Mouse (Mus musculus) lung, postnatal 36 days (tissue): ENCODE measurements around the gene Ifit1.

Experiments used
- DNase-seq: peaks from one replicate; pipeline ENCODE4 v3.0.0; 2022; ENCODE audit warnings: mixed read lengths

The Ifit1 gene

DNA sequence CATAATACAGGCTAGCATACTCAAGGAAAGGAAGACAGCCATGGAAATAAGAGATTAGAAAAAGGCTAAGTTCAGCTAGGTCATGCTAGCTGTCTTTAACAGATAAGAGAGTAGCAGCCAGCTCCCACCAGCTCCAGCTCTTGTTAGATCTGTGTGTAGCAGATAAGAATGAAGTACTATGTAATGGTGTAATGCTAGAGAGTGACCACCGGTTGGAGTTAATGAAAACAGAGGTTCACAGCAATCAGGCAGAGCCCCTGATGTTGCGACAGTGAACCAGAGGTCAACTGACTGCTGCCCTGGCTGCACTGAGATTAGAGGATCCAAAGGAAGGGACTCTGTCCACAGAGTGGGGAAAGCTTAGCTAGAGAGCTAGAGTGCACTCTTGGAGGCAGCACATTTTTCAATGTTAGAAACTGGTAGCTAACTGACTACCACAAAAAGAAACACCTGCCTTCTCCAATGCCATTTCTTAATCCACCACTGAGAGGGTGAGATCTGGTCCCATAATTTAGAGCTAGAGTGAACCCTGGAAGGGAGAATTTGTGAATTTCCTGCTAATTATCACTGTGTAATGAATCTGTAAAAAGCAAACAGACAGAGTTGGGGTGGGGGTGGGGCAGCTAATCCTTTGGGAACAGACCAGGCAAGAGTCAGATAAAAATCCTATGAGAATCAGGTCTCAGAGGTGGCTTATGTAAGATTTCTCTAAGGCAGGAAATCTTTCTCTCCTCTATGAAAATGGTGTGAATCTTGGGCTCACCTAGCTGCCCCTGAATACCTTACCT lies 16.0 kb downstream of the Ifit1 start:
- DNase-seq = no peak

DNA sequence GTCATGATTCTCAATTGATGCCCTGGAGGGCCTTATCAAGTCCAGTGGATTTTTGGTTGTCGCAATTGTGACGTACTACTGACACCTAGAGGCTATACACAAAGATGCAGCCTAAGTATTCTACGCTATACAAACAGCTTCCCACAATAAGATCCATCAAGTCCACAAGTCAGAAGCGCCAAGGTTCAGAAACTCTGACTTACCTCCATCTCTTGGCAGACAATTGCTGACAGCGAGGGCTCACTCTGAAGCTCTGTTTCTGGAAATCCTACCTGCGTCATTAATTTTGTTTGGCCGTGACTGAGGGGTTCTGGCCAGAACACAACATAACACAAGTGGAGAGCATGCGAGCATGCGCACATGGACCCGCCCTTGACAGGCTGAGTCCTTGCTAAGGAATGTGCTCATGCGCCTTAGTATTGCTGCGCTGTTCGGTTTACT lies 21.4 kb downstream of the Ifit1 start:
- peak; percentile 79 for DNase-seq

DNA sequence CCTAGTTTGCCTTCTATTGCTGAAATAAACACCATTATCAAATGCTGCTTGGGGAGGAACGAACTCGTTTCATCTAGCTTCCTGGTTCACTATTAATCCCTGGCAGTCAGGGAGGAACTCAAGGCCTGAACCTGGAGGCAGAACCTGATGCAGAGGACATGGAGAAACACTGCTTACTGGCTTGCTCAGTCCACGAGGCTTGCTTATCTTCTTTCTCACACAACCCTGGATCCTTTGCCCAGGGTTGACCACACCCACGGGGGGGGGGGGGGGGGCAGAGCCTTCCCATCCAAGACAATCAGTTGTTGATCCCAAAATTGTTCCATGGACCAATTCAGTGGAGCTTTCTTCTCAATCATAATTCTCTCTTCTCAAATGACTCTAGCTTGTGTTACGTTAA lies 22.1 kb downstream of the Ifit1 start:
- no peak for DNase-seq

DNA sequence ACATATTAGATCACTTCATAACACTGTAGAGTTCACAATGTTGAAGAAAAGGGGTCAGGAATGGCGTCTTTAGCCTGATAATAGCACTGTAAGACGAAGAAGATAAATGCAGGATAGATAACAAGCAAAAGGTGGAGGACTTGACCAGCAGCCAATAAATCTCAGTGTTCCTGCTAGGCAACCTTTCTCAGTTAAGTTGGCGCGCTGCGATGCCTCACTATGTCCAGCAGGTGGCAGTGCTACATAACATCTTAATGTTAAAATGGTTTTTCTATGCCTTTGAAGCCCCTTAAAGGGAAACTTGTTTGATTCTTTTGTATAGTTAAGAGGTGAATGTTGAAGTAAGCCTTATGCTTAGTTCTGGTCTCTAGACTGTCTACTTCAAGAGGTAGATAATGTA lies 25.5 kb downstream of the Ifit1 start:
- DNase-seq = peak; percentile 90

DNA sequence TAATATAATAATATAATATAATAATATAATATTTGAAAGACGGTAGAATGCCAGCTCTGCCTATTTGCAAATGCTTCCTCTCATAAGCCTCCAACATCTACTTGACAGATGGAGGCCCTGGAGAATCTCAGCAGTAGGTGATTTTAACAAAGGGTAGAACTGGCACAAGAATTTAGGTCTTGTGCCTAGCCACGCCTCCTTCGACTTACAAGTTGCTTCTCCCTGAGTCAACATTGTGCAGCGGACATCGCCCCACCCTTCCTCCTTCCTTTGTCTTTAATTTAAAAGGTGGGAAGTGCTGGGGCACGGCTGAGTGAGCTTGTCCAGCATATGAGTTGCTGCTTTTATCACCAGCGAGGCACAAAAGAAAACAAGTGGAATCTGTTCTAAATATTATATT lies 32.8 kb downstream of the Ifit1 start:
- peak; percentile 80 for DNase-seq

DNA sequence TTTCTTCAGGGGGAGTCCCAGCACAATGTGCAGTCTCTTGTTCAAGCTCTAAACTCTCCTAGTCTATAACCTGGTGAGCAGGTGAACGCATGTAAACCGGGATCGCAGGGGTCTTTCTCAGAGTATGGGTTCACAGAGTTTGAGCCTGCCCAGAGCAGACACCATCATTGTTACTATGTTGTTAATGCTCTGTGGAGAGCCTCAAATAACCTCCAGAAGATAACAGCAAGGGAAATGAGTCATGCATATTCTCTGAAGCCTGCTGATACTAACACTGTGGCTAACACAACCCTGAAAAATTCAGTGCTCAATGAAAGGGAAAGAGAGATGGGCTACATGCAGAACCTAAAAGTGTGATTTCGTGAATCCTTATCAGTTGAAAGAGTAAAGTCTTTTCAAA lies 37.8 kb downstream of the Ifit1 start:
- DNase-seq = no peak

DNA sequence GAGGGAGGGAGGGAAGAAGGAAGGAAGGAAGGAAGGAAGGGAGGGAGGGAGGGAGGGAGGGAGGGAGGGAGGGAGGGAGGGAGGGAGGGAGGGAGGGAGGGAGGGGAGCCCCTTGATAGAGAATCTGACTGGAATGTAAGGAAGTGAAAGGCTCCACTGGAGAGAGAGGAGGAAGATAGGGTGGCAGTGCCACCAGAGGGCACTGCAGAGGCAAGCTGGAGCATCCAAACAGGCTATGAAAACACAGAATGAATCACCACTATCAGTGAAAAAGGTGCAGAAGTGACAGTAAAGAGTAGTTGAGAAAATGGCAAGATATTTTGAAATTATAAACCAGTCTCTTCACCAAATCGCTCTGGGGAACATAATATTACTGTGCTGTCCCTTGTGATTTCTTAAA lies 44.2 kb downstream of the Ifit1 start:
- DNase-seq = peak; percentile 76

DNA sequence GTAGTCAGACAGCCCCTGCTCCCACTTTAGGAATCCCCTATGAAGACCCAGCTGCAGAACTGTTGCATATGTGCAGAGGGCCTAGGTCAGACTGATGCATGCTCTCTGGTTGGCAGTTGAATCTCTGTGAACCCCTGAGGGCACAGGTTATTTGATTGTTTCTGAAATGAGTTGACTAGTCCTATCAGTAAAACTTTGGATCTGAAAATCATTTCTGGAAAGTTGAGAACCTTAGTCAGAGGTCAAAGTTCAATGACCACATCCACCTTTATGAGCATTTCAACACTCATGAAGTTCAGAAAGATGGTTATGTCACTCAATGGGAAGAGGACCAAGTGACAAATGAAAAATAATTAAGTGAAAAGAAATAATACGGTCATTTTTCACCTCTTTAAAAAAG lies 44.9 kb downstream of the Ifit1 start:
- no peak for DNase-seq

DNA sequence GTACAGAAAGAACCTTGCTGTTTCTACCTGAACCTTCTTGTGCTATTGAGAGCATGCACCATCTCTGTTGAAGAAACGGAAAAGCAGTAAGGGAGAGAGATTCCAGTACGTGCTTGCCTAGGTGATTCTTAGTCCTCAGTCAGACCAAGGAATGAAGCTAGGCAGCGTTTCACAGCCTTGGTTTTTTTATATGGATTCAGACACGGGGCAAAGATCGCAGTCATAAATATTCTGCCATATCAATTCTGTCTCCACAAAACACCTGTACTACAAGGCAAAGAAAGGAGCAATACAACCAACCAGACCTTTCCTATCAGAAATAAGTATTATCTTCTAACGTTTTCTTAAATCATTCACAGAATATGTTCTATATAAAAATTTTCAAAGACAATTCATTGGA lies 50.7 kb downstream of the Ifit1 start:
- no peak for DNase-seq

DNA sequence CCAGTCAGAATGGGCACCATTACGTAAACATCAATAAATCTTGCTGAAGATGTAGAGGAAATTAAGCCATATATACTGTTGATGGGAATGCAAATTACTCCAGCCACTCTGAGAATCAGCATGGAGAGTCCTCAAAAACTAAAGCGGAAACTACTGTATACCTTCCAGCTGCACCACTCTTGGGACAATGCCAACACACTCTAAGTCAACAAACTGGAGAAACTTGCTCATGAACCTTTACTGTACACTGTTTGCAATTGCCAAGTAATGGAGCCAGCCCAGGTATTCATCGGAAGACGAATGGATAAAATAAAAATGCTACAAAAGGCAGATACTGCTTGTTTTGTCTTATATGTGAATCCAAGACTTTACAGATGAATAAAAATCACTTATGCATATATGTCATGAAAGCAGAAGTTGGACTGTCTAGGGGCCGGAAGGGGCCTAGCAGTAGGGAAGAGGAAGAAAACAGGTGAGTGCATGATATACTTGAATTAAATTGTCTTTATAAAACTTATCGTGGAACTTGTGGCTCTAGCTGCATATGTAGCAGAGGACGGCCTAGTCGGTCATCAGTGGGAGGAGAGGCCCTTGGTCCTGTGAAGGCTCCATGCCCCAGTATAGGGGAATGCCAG lies 55.8 kb downstream of the Ifit1 start:
- peak; percentile 61 for DNase-seq

DNA sequence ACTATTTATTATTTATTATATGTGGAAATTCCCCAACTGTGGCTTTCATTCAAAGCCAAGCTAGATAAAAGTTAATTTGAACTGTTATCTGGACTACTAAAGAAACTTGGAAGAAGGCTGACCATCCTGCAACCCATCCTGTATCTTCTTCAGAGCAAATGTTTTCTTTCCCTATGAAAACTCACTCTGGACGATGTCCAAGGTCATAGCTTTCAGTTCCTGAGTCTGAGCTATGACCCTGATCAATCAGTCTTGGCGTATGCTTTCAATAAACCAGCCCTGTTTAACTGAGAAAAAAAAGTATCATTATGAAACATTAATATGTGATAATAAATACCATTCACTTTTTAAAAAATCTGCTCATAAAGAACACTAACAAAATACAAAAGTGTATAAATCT lies 56.8 kb downstream of the Ifit1 start:
- DNase-seq = no peak

DNA sequence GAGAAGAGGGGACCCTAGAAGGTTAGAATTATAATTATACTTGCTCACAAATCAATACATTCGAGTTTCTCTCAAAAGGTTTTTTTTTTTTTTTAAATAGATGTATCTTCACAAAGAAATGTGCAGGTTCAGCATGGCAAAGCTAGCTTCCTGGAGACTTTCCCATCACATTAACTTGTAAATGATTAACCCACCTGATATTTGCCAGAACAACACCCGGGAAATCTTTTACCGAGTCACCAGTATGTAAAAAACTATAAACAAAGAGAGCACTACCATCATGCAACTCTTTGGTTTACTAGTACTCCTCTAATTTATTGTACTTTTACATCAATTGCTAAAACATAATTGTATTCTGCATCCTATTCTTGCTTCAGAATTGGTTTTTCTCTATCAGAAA lies 57.8 kb downstream of the Ifit1 start:
- DNase-seq = no peak

DNA sequence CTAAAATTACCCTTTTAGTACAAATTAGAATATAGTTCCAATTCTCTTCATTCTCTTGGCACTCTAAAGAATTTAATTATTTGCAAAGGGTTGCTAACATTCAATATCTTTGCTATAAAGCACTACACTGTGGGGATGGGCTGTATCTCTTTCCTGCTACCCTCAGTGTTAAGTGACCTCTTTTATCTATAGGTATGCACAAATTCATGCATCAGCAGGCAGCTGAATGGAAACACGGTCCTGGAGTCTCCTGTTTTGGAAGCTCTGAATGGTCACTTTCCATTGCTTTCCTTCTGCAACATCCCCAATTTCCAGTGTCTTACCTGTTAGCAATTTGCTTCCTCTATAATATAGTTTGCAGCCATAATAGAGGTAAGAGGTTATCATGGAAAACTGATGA lies 58.2 kb downstream of the Ifit1 start:
- no peak for DNase-seq

DNA sequence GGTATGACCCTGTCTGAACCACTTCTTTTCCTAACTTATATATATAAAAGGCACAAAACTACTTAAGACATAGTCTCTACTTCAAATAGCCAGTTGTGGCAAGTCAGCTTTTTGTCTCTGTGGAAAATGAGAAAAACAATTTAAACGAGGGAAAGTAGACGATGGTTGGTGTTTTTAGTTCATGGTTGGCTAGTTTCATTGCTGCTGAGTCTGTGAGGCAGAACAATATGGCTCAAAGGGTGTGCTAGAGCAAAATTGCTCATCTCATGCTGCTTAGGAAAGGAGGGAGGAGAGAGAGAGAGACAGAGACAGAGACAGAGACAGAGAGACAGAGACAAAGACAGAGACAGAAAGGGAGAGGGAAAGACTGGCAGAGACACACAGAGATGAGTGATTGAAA lies 58.6 kb downstream of the Ifit1 start:
- no peak for DNase-seq
